Mouse (Mus musculus) forebrain, embryonic 13.5 days (tissue): Measurements from ENCODE around the gene Eps8l3. TPM values are rescaled to one million over a fixed set of nuclear protein-coding genes. Genes with fewer than 3 reads are reported as not detected.
"Not testable (repeated sequence)": the region's sequence is repeated elsewhere in the genome, so short reads cannot be mapped to it uniquely, and the experiment has no call there.

ENCODE experiments used
- ATAC-seq: fragments of 200-750 bp; cut with Nextera tagmentation; 2 replicates; pipeline ENCODE4 v1.8.0; 2017
- H3K27ac ChIP-seq: fragments of 300-500 bp; sonication (generic); 2 replicates; pipeline ENCODE4 v1.5.1; 2015; ENCODE audit warnings: inconsistent platforms, mild to moderate bottlenecking, moderate library complexity
- H3K27me3 ChIP-seq: fragments of 300-500 bp; sonication (generic); 2 replicates; pipeline ENCODE4 v1.6.1; 2015; ENCODE audit warnings: mild to moderate bottlenecking, inconsistent platforms
- H3K36me3 ChIP-seq: fragments of 300-500 bp; sonication (generic); 2 replicates; pipeline ENCODE4 v1.6.1; 2015; ENCODE audit warnings: mild to moderate bottlenecking, inconsistent platforms; ENCODE audit not compliant: poor library complexity, severe bottlenecking
- H3K4me1 ChIP-seq: fragments of 300-500 bp; sonication (generic); 2 replicates; pipeline ENCODE4 v1.6.1; 2015; ENCODE audit warnings: inconsistent platforms
- H3K4me2 ChIP-seq: fragments of 300-500 bp; sonication (generic); 2 replicates; pipeline ENCODE4 v1.6.1; 2015; ENCODE audit warnings: inconsistent platforms, mild to moderate bottlenecking, moderate library complexity
- H3K4me3 ChIP-seq: fragments of 300-500 bp; sonication (generic); 2 replicates; pipeline ENCODE4 v1.5.1; 2015; ENCODE audit warnings: mild to moderate bottlenecking, inconsistent platforms
- H3K9ac ChIP-seq: fragments of 300-500 bp; sonication (generic); 2 replicates; pipeline ENCODE4 v1.6.1; 2015; ENCODE audit warnings: mild to moderate bottlenecking, inconsistent platforms
- H3K9me3 ChIP-seq: fragments of 300-500 bp; sonication (generic); replicated peaks from 2 replicates; pipeline ENCODE4 v1.6.1; 2016; ENCODE audit warnings: inconsistent platforms
- WGBS: fragments of 180-500 bp; shearing (Covaris S2); methylation state at CpG from one replicate; pipeline ENCODE4 v1.1.7; 2015; 5-methylcytosine and 5-hydroxymethylcytosine counted together
- polyA plus RNA-seq: library from polyadenylated mRNA; unstranded; fragments of >200 nt; fragmentation: Nextera tagmentation; extraction: Ambion mirVana; gene quantifications from 2 replicates; pipeline ENCODE4 v1.2.1, GENCODE M21; 2015

Eps8l3 gene
- polyA plus RNA-seq, 1 experiment from 2014 or later = not detected

GRCm38 (mm10) chr3:107857646-107858045, 19.4 kb upstream of the Eps8l3 start:
- H3K36me3 ChIP-seq = no peaks in the 10 kb centered on the region
- no peak for ATAC-seq
- no peak overlapping the region for H3K4me2 ChIP-seq
- no peaks in the 10 kb centered on the region for H3K4me1 ChIP-seq
- no peak overlapping the region for H3K9ac ChIP-seq
- 68% methylated on average over 6 of the region's 6 CpGs for WGBS
- H3K27me3 ChIP-seq = no peaks in the 10 kb centered on the region
- H3K27ac ChIP-seq = no peak overlapping the region
- H3K9me3 ChIP-seq = no peaks in the 10 kb centered on the region
- H3K4me3 ChIP-seq = no peak overlapping the region

DNA sequence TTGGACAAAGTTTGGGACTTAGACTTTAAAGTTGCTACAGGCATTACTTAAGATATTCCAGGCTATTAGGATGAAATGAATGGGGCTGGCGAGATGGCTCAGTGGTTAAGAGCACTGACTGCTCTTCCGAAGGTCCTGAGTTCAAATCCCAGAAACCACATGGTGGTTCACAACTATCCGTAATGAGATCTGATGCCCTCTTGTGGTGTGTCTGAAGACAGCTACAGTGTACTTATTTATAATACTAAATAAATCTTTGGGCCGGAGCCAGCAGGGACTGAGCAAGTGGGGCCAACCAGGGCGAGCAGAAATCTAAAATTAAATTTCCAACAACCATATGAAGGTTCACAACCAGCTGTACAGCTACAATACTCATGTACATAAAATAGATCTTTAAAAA, 15.5 kb upstream of the Eps8l3 start:
- not testable (repeated sequence) for H3K27me3 ChIP-seq, H3K9me3 ChIP-seq, H3K4me1 ChIP-seq, H3K27ac ChIP-seq, ATAC-seq, H3K9ac ChIP-seq, H3K4me3 ChIP-seq, H3K4me2 ChIP-seq, H3K36me3 ChIP-seq
- WGBS = 86% methylated on average over 5 of the region's 5 CpGs

DNA sequence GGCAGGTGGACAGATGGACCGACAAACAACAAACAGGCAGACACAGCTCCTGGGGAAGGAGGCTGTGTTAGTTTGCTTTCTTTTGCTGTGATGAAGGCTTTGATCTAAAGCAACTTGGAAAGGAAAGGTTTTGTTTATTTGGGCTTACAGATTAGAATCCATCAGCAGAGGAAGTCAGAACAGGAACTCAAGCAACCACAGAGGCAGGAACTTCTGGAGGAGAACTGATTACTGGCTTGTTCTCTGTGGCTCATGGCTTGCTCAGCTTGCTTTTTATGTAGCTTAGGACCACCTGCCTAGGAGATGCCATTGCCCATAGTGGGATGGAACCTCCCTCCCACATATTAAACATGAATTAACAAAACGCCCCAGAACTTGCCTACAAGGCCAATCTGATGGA, 14.6 kb upstream of the Eps8l3 start:
- no peak for ATAC-seq
- no peak overlapping the region for H3K9ac ChIP-seq
- 91% methylated on average over 2 of the region's 2 CpGs for WGBS
- H3K9me3 ChIP-seq = no peaks in the 10 kb centered on the region
- H3K27me3 ChIP-seq = 0 out of 2 replicates have a peak, but pooled peaks cover 2% of the 10 kb centered on the region
- H3K4me1 ChIP-seq = peaks cover 3% of the 10 kb centered on the region; the same call in 1 of the 2 replicates
- no peak overlapping the region for H3K4me3 ChIP-seq
- H3K27ac ChIP-seq = no peak overlapping the region
- H3K4me2 ChIP-seq = no peak overlapping the region
- no peaks in the 10 kb centered on the region for H3K36me3 ChIP-seq

- Histone ChIP-seq H3K9ac (0 out of 2 replicates have a peak overlapping the region, but pooled peaks have one; percentile 3), H3K27me3 (0 out of 2 replicates have a peak, but pooled peaks cover 2% of the 10 kb centered on the region), H3K9me3 (no peaks in the 10 kb centered on the region), H3K4me2 (no peak overlapping the region), H3K4me1 (peaks cover 5% of the 10 kb centered on the region), H3K4me3 (no peak overlapping the region), H3K27ac (no peak overlapping the region), H3K36me3 (no peaks in the 10 kb centered on the region)
- no peak for ATAC-seq
- 84% methylated on average over 5 of the region's 5 CpGs for WGBS
Observed at GRCm38 (mm10) chr3:107863471-107863870, 13.6 kb upstream of the Eps8l3 start.

- 24% methylated on average over 2 of the region's 2 CpGs for WGBS
- H3K27me3 ChIP-seq = 0 out of 2 replicates have a peak, but pooled peaks cover 2% of the 10 kb centered on the region
Observed at GRCm38 (mm10) chr3:107863898-107864603, 13.0 kb upstream of the Eps8l3 start.

GRCm38 (mm10) chr3:107865364-107866091, 11.5 kb upstream of the Eps8l3 start:
- no peak for ATAC-seq
- Histone ChIP-seq H3K9me3 (no peaks in the 10 kb centered on the region), H3K27me3 (0 out of 2 replicates have a peak, but pooled peaks cover 2% of the 10 kb centered on the region), H3K9ac (no peak overlapping the region), H3K27ac (no peak overlapping the region), H3K36me3 (no peaks in the 10 kb centered on the region), H3K4me2 (no peak overlapping the region), H3K4me1 (peaks cover 23% of the 10 kb centered on the region), H3K4me3 (no peak overlapping the region)
- 71% methylated on average over 10 of the region's 10 CpGs for WGBS

More at GRCm38 (mm10) chr3:107863898-107864603, 13.0 kb upstream of the Eps8l3 start:
- Histone ChIP-seq H3K36me3 (no peaks in the 10 kb centered on the region), H3K4me2 (no peak overlapping the region), H3K4me3 (no peak overlapping the region), H3K27ac (no peak overlapping the region), H3K4me1 (peaks cover 11% of the 10 kb centered on the region), H3K9me3 (no peaks in the 10 kb centered on the region), H3K9ac (no peak overlapping the region)
- peak; percentile 80 for ATAC-seq

DNA sequence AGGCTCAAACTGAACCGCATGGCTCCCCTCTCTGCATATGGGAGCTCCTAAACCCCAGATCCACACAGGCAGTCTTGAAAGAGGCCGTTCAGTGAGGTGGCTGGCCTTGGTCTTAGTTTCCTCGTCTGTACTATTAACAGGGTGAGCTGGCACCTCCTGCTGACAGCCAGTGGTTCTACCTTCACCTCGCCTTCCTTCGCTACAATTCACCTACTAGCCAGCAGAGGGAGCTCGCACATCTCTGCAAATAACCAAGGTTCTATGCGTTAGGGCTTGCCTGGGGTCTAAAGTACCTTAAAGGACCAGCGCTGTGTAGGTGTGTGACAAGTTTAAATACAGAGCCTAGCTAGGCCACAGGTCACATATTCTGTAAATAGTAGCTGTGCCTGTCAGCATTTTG, 9.9 kb upstream of the Eps8l3 start:
- Histone ChIP-seq H3K4me1 (peaks cover 23% of the 10 kb centered on the region), H3K36me3 (no peaks in the 10 kb centered on the region), H3K4me3 (no peak overlapping the region), H3K27me3 (0 out of 2 replicates have a peak, but pooled peaks cover 2% of the 10 kb centered on the region), H3K9ac (no peak overlapping the region), H3K27ac (no peak overlapping the region), H3K9me3 (no peaks in the 10 kb centered on the region), H3K4me2 (no peak overlapping the region)
- peak; percentile 60 for ATAC-seq
- 10% methylated on average over 8 of the region's 8 CpGs for WGBS

DNA sequence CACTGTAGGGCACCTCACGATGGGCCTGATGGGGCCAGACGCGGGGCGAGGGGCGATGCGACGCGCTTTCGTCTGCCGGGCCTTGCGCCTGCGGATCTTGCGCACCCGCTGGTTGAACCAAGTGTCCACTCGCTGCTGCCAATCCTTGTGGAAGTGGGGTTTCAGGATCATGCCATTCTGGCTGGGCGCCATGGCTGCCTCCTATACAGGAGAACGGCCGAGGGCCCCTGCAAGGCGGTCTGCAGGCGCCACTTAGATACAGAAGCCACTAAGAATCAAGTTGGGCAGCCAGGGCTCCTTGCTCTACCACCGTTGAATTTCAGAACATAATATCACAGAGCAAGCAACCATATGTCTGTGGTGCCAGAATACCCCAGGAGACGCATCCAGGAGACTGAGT, 8.6 kb upstream of the Eps8l3 start:
- Histone ChIP-seq H3K9ac (no peak overlapping the region), H3K4me3 (no peak overlapping the region), H3K4me2 (no peak overlapping the region), H3K27me3 (0 out of 2 replicates have a peak, but pooled peaks cover 2% of the 10 kb centered on the region), H3K36me3 (no peaks in the 10 kb centered on the region), H3K4me1 (peaks cover 23% of the 10 kb centered on the region), H3K9me3 (no peaks in the 10 kb centered on the region), H3K27ac (no peak overlapping the region; the same call in 1 of the 2 replicates)
- WGBS = 92% methylated on average over 22 of the region's 22 CpGs
- ATAC-seq = no peak

DNA sequence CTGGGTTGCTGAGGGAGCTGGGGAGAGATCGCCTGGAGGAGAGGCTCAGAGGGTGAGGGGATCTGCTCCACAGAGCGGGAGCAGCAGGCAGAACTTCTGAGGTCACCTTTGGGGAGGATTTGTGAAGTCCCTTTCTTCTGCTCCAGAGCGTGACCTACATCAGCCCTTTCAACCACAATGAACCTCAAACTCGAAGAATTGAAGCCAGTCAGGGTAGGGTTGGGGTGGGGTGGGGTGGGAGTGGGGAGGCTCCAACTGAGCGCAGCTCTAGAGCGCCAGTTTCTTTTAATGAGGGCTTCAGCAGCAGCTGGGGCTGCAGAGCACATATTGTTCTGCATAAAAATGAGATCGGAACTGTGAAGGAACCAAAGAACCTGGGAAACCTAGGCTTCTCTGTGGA, 7.9 kb upstream of the Eps8l3 start:
- Histone ChIP-seq H3K4me2 (no peak overlapping the region), H3K9ac (no peak overlapping the region), H3K9me3 (no peaks in the 10 kb centered on the region), H3K27ac (peak overlapping the region; percentile 41; the same call in 1 of the 2 replicates), H3K4me3 (no peak overlapping the region), H3K4me1 (peaks cover 23% of the 10 kb centered on the region), H3K36me3 (no peaks in the 10 kb centered on the region), H3K27me3 (0 out of 2 replicates have a peak, but pooled peaks cover 2% of the 10 kb centered on the region)
- 5% methylated on average over 7 of the region's 7 CpGs for WGBS
- ATAC-seq = peak; percentile 80

- WGBS = 77% methylated on average over 4 of the region's 4 CpGs
- H3K4me2 ChIP-seq = no peak overlapping the region
- no peak for ATAC-seq
- H3K9me3 ChIP-seq = no peaks in the 10 kb centered on the region
- 0 out of 2 replicates have a peak, but pooled peaks cover 2% of the 10 kb centered on the region for H3K27me3 ChIP-seq
- H3K4me1 ChIP-seq = peaks cover 23% of the 10 kb centered on the region
- no peak overlapping the region for H3K9ac ChIP-seq
- H3K4me3 ChIP-seq = no peak overlapping the region
- H3K27ac ChIP-seq = peak overlapping the region; percentile 48
- no peaks in the 10 kb centered on the region for H3K36me3 ChIP-seq
Observed at GRCm38 (mm10) chr3:107869925-107870324, 7.1 kb upstream of the Eps8l3 start.

GRCm38 (mm10) chr3:107873335-107874251, 3.4 kb upstream of the Eps8l3 start:
- H3K9ac ChIP-seq = no peak overlapping the region
- no peaks in the 10 kb centered on the region for H3K9me3 ChIP-seq
- no peaks in the 10 kb centered on the region for H3K36me3 ChIP-seq
- no peak for ATAC-seq
- H3K27ac ChIP-seq = no peak overlapping the region
- WGBS = 72% methylated on average over 24 of the region's 24 CpGs
- H3K27me3 ChIP-seq = no peaks in the 10 kb centered on the region
- peaks cover 16% of the 10 kb centered on the region for H3K4me1 ChIP-seq
- no peak overlapping the region for H3K4me2 ChIP-seq
- no peak overlapping the region for H3K4me3 ChIP-seq
